Mouse (Mus musculus) thymus, adult 2 months (tissue): Measurements from ENCODE around the gene Otogl. TPM values are rescaled to one million over a fixed set of nuclear protein-coding genes. Genes with fewer than 3 reads are reported as not detected.

Experiments
- DNase-seq: peaks from one replicate; pipeline ENCODE4 v3.0.0; 2021
- H3K27ac ChIP-seq: fragments of 200-500 bp; 2 replicates; pipeline ENCODE4 v1.5.1; 2012; ENCODE audit warnings: low read length, control low read depth; ENCODE audit not compliant: control insufficient read depth, insufficient read depth
- H3K27me3 ChIP-seq: fragments of 200-500 bp; 2 replicates; pipeline ENCODE4 v1.6.1; 2012; ENCODE audit warnings: mild to moderate bottlenecking, low read length, moderate library complexity, mixed read lengths; ENCODE audit not compliant: control insufficient read depth, insufficient read depth
- H3K36me3 ChIP-seq: fragments of 200-500 bp; 2 replicates; pipeline ENCODE4 v1.6.1; 2012; ENCODE audit warnings: mild to moderate bottlenecking, low read length, moderate library complexity; ENCODE audit not compliant: control insufficient read depth, insufficient read depth
- H3K4me1 ChIP-seq: fragments of 200-500 bp; replicated peaks from 2 replicates; pipeline ENCODE4 v1.6.1; 2012; ENCODE audit warnings: low read length; ENCODE audit not compliant: control insufficient read depth, insufficient read depth
- H3K4me3 ChIP-seq: fragments of 200-500 bp; 2 replicates; pipeline ENCODE4 v1.5.1; 2012; ENCODE audit warnings: mild to moderate bottlenecking, low read length, control low read depth, moderate library complexity; ENCODE audit not compliant: control insufficient read depth, insufficient read depth
- CTCF ChIP-seq: fragments of 200-500 bp; IDR thresholded peaks from 2 replicates; pipeline ENCODE4 v1.5.1; 2012; ENCODE audit warnings: mild to moderate bottlenecking, control low read depth, low read length, moderate library complexity, borderline replicate concordance; ENCODE audit not compliant: control insufficient read depth, poor library complexity, insufficient read depth; ENCODE audit errors: extremely low read depth
- POLR2A ChIP-seq: fragments of 200-500 bp; IDR thresholded peaks from 2 replicates; pipeline ENCODE4 v1.6.1; 2012; ENCODE audit warnings: mild to moderate bottlenecking, low read length, control low read depth, moderate library complexity; ENCODE audit not compliant: control insufficient read depth, poor library complexity, insufficient read depth; ENCODE audit errors: extremely low read depth
- WGBS: fragments of 180-500 bp; shearing (Covaris S2); methylation state at CpG from one replicate; pipeline ENCODE4 v1.1.7; 2018; 5-methylcytosine and 5-hydroxymethylcytosine counted together
- polyA plus RNA-seq: library from polyadenylated mRNA; depleted of rRNA; stranded (reverse); fragments of >200 nt; gene quantifications from 2 replicates; pipeline ENCODE4 v1.2.3, GENCODE M21; 2012

Otogl gene
- polyA plus RNA-seq, 1 experiment = 0.04 TPM

DNA sequence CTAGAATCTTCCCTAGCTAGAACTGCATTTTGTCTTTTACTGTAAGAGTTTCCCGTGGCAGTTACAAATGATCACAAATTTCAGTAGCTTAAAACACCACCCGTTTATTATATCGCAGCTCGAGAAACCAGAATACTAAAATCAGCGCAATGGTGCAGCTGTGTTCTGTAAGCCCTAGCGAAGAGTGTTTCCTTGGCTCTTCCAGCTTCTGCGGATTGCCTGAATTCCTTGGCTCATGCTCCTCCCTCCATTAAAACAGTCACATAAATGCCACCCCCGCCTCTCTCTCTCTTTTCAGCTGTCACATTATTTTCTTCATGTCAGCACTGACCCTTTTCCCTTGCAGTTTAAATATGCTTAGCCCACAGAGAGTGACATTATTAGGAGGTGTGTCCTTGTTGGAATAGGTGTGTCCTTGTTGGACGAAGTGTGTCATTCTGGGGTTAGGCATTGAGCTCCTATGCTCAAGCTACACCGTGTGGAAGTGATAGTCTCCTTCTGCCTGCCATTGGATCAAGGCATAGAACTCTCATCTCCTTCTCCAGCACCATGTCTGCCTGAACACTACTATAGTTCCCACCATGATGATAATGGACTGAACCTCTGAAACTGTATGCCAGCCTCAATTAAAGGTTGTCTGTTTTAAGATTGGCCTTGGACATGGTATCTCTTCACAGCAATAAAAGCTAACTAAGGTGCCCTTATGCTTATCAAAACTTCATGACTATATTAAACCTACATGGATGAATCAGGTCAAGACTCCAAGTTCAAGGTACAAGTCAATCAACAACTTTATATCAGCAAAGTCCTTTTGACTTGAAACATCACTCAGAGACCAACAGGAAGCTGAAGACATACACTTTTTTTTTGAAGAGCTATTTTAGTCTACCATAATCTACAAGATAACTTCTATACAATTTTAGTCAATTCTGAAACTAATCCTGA lies 116.8 kb downstream of the Otogl start:
- Histone ChIP-seq H3K36me3 (no peaks in the 10 kb centered on the region), H3K27me3 (no peaks in the 10 kb centered on the region), H3K4me1 (no peaks in the 10 kb centered on the region), H3K4me3 (no peak overlapping the region), H3K27ac (no peak overlapping the region)
- WGBS = 93% methylated on average over 10 of the region's 10 CpGs
- no peak for DNase-seq
- TF ChIP-seq CTCF (no peak), POLR2A (no peak)

GRCm38 (mm10) chr10:107792491-107792890 lies 119.4 kb downstream of the Otogl start:
- Histone ChIP-seq H3K27me3 (no peaks in the 10 kb centered on the region), H3K27ac (no peak overlapping the region), H3K36me3 (no peaks in the 10 kb centered on the region), H3K4me3 (no peak overlapping the region), H3K4me1 (no peaks in the 10 kb centered on the region)
- WGBS = 29% methylated on average over 3 of the region's 3 CpGs
- DNase-seq = no peak
- no peak for TF ChIP-seq CTCF
- no peak for TF ChIP-seq POLR2A

DNA sequence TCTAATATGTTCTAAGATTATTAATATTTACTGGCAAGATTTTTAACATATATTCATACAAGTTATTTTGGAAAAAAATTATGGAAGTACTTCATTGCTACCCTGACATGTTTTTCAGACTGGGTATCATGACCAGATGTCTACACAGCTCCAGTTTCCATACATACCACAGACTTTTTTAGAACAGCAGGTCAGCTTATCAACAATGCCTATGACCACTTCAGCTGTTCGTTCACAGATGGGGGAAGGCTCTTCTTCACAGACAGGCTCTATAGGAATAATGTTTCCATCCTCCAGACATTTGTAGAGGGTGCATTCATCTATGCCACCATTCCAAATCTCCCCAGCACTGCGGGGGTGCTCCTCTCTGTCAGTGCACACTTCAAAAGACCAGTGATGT lies 132.4 kb downstream of the Otogl start:
- no peak for DNase-seq
- no peak overlapping the region for H3K4me3 ChIP-seq
- no peaks in the 10 kb centered on the region for H3K4me1 ChIP-seq
- 79% methylated on average over 2 of the region's 2 CpGs for WGBS
- H3K36me3 ChIP-seq = no peaks in the 10 kb centered on the region
- TF ChIP-seq CTCF (no peak), POLR2A (no peak)
- no peaks in the 10 kb centered on the region for H3K27me3 ChIP-seq
- no peak overlapping the region for H3K27ac ChIP-seq

GRCm38 (mm10) chr10:107759624-107760023 lies 152.3 kb downstream of the Otogl start:
- no peak overlapping the region for H3K4me3 ChIP-seq
- no peaks in the 10 kb centered on the region for H3K4me1 ChIP-seq
- H3K27me3 ChIP-seq = no peaks in the 10 kb centered on the region
- 78% methylated on average over 1 of the region's 1 CpGs for WGBS
- no peak overlapping the region for H3K27ac ChIP-seq
- H3K36me3 ChIP-seq = no peaks in the 10 kb centered on the region
- DNase-seq = no peak
- TF ChIP-seq POLR2A (no peak), CTCF (no peak)

GRCm38 (mm10) chr10:107753471-107753870 lies 158.5 kb downstream of the Otogl start:
- no peaks in the 10 kb centered on the region for H3K27me3 ChIP-seq
- no peak for TF ChIP-seq POLR2A
- TF ChIP-seq CTCF = no peak
- H3K4me1 ChIP-seq = no peaks in the 10 kb centered on the region
- WGBS = 23% methylated on average over 3 of the region's 3 CpGs
- H3K4me3 ChIP-seq = no peak overlapping the region
- no peaks in the 10 kb centered on the region for H3K36me3 ChIP-seq
- H3K27ac ChIP-seq = no peak overlapping the region
- DNase-seq = no peak

DNA sequence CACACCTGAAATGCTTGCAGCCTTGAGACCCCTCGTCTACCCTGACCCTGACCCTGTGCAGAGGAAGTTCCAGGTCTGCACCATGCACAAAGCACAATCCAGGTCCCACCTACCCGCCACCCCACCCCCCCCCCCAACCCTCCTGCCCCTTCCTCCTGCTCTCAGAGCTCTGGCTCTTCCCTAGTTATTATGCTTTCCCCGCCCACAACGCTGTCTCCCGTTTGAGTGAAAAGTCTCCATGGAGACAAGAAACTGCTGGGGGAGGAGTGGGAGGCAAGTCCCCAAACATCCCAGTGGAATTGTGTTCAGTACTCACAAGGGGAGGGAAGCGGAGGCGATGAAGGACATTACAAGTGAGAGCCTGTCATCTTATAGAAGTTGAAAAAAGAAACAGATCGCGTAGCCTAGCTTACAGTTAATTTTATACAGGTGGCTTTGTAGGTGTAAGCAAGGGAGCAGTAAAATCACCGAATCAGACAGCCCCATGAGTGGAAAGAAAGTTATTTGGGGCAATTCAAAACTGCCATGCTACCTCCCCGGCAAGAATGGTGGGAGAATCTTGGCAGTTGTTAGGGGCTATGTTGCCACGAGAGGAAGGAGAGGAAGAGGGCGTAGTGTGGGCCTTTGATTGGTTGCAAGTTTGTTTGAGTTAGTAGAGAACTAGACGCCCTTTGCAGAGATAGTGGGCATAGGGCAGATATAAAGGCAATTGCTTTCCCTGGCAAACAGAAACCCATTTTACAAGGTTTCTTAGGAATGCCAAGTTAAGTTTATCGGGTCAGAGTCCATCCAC lies 159.4 kb downstream of the Otogl start:
- no peak overlapping the region for H3K4me3 ChIP-seq

More for the DNA sequence above, 159.4 kb downstream of the Otogl start:
- Histone ChIP-seq H3K27me3 (no peaks in the 10 kb centered on the region), H3K36me3 (no peaks in the 10 kb centered on the region), H3K27ac (no peak overlapping the region), H3K4me1 (no peaks in the 10 kb centered on the region)
- no peak for DNase-seq
- WGBS = 45% methylated on average over 15 of the region's 15 CpGs
- TF ChIP-seq CTCF = no peak
- no peak for TF ChIP-seq POLR2A
